In the genomic region with DNA sequence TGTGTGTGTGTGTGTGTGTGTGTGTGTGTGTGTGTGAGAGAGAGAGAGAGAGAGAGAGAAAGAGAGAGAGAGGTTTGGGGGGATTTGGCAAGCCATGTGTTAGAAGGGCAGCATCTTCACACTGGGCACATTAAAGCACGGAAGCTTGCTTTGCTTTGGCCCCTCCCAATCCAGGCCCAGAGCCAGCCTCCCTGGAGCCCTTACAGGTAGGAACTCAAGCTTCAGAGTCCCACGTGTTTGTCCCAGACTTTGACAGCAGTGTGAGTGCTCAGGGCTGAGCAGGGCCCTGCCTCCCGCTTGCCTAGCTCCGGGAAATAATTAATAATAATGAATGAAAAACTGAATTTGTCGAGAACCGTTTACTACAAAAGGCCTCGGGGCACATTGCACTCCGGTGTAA, we compare ENCODE assay signal across 10 mouse cellular contexts.
A peak's percentile ranks its signal among the peaks of the same experiment; 100 is the strongest.
DNase-seq lines count a peak whose midpoint lies in the region; ATAC-seq and TF ChIP-seq lines count a peak whose summit lies in the region.
"Had no signal": no experiment of that assay in that cellular context is flagged by ENCODE, and none has a peak within 500 bp of the region (broad histone marks: within the 10 kb centered on the region; RNA-seq: fewer than 3 reads in every experiment).

No protein-coding gene starts in this region.

- no peak for TF ChIP-seq CTCF in stomach, postnatal 0 days (IDR thresholded peaks at IDR 0.05; ENCODE audit: low read depth)

- no peak overlapping the region for H3K4me3 ChIP-seq in stomach, embryonic 14.5 days (ENCODE audit: low read depth, low read length)
- no peak overlapping the region for H3K4me3 ChIP-seq in stomach, postnatal 0 days (ENCODE audit: low read depth, low read length)

- ATAC-seq in stomach, embryonic 14.5 days (ENCODE audit: insufficient number of reproducible peaks, insufficient read depth, low FRiP score, low read depth) = no peak
- ATAC-seq in stomach, postnatal 0 days (ENCODE audit: low FRiP score, low TSS enrichment) = no peak
- ATAC-seq in erythroid progenitor cell, adult 5-6 weeks (replicated peaks; ENCODE audit: low FRiP score, poor library complexity, severe bottlenecking) = no peak

- 0 out of 2 replicates have a peak overlapping the region, but pooled peaks have one; percentile 21 for H3K27ac ChIP-seq in stomach, embryonic 14.5 days (ENCODE audit: low read length)
- no peak overlapping the region for H3K27ac ChIP-seq in stomach, postnatal 0 days (replicated peaks)

- H3K9ac ChIP-seq in stomach, embryonic 14.5 days (replicated peaks; ENCODE audit: low read depth, low read length) = no peak overlapping the region
- no peak overlapping the region for H3K9ac ChIP-seq in stomach, postnatal 0 days (ENCODE audit: low read length)

- TF ChIP-seq EP300 in stomach, postnatal 0 days (optimal IDR thresholded peaks at IDR 0.05) = no peak

- WGBS in stomach, embryonic 14.5 days = 42% methylated on average over 8 of the region's 8 CpGs
- WGBS in stomach, postnatal 0 days = 43% methylated on average over 8 of the region's 8 CpGs

- DNase-seq in adrenal gland, postnatal 14 days = peak; percentile 40
- no peak for DNase-seq in adrenal gland, adult (ENCODE audit: inconsistent age in 2 of 2, low spot score in 1 of 2)
- DNase-seq in left cerebral cortex, postnatal 10 days (ENCODE audit: extremely low spot score in 1 of 2, low spot score in 2 of 2) = peak; percentile 45 to 62
- no peak for DNase-seq in left cerebral cortex, adult 9 months (ENCODE audit: low spot score in 2 of 2)
- no peak for DNase-seq in stomach, postnatal 0 days (ENCODE audit: low spot score)
- DNase-seq in thymus, postnatal 0 days (ENCODE audit: low spot score) = no peak
- DNase-seq: heart, adult 18-20 months; heart, postnatal 4 days had no signal

- H3K36me3 ChIP-seq in stomach, embryonic 14.5 days (ENCODE audit: control insufficient read depth, insufficient read depth, low read length) = no peaks in the 10 kb centered on the region
- H3K36me3 ChIP-seq in stomach, postnatal 0 days (ENCODE audit: control insufficient read depth, insufficient read depth, low read length) = no peaks in the 10 kb centered on the region

- H3K27me3 ChIP-seq in stomach, embryonic 14.5 days (ENCODE audit: control insufficient read depth, insufficient read depth, low read length) = 0 out of 2 replicates have a peak, but pooled peaks cover 3% of the 10 kb centered on the region
- H3K27me3 ChIP-seq in stomach, postnatal 0 days (ENCODE audit: control insufficient read depth, insufficient read depth, low read length) = no peaks in the 10 kb centered on the region

- H3K9me3 ChIP-seq in stomach, embryonic 14.5 days (ENCODE audit: control insufficient read depth, low read depth, low read length) = no peaks in the 10 kb centered on the region
- H3K9me3 ChIP-seq in stomach, postnatal 0 days (ENCODE audit: control insufficient read depth, low read length) = no peaks in the 10 kb centered on the region

- intact Hi-C loops in left cerebral cortex, postnatal 10 days (cut with DNase I) = no loop called here

- no peaks in the 10 kb centered on the region for H3K4me1 ChIP-seq in stomach, embryonic 14.5 days (ENCODE audit: control insufficient read depth, insufficient read depth, low read length)
- H3K4me1 ChIP-seq in stomach, postnatal 0 days (replicated peaks; ENCODE audit: control insufficient read depth, insufficient read depth) = no peaks in the 10 kb centered on the region

- H3K4me2 ChIP-seq in stomach, embryonic 14.5 days (replicated peaks; ENCODE audit: low read depth, low read length) = no peak overlapping the region
- no peak overlapping the region for H3K4me2 ChIP-seq in stomach, postnatal 0 days (replicated peaks; ENCODE audit: low read depth)

Comparison
In these comparisons a context has a peak if more than half of its experiments do, and no peak if none do; other contexts are left out.
1. DNase-seq: peak in adrenal gland, postnatal 14 days (single experiment) and left cerebral cortex, postnatal 10 days (2 of 2); none in adrenal gland, adult (0 of 2), left cerebral cortex, adult 9 months (0 of 2), stomach, postnatal 0 days (single experiment) and thymus, postnatal 0 days (single experiment).